Mouse (Mus musculus): Measurements from ENCODE around the gene Sncb. TPM values are rescaled to one million over a fixed set of nuclear protein-coding genes. Genes with fewer than 3 reads are reported as not detected.
"Not testable (repeated sequence)": the region's sequence is repeated elsewhere in the genome, so short reads cannot be mapped to it uniquely, and the experiment has no call there.

The Sncb gene
- polyA plus RNA-seq, 1 experiment = 851 TPM

DNA sequence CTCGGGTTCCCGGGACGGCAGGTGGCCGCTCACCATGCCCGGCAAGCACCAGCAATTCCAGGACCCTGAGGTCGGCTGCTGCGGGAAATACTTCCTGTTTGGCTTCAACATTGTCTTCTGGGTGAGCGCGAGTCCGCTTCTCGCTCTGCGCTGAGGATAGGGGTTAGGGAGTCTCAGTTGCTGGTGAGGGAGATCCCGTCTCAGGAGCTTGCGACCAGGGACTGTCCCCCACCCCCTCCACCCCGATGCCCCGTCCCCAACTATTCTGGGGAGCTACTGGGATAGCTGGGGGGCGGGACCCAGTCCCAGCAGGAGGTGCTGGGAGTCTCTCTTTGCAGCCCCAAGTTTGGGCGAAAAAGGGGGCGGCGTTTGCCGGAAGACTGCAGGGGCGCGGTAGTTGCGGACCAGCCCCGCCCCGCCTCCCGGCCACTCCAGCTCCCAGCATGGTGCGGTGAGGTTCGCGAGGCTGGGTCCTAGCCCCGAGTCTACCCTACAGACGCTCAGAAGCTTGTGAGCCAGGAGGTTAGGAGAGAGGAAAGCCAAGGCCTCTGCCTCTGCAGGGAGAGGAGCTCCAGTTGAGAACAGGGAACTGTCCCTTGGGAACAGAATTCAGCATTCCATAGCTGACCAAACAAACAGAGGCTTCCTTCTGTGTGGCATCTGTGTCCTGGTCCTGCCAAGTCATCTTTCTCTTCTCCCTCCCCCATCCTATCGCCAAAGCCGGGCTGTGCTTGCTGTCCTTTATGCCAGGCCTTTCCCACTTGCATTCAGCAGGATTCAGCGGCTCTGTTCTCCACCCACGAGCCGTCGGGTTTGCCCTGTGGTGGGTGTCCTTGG is 23.4 kb upstream of the Sncb start:
- peak; percentile 83 to 86 for DNase-seq
- H3K4me3 ChIP-seq (replicated peaks; ENCODE audit: insufficient read depth, low read depth, low read length) = peak overlapping the region; percentile 88
- WGBS = 1% methylated on average over 38 of the region's 38 CpGs
- peak overlapping the region; percentile 92 for H3K27ac ChIP-seq (ENCODE audit: insufficient read depth, low read length)
- H3K4me1 ChIP-seq (ENCODE audit: control insufficient read depth, insufficient read depth, low read length) = peaks cover 8% of the 10 kb centered on the region
- H3K27me3 ChIP-seq (ENCODE audit: control insufficient read depth, insufficient read depth, low read length) = no peaks in the 10 kb centered on the region
- TF ChIP-seq POLR2A (IDR thresholded peaks at IDR 0.05; ENCODE audit: borderline replicate concordance, insufficient read depth, low read length) (peak; percentile 41; the same call in 1 of the 2 replicates), CTCF (IDR thresholded peaks at IDR 0.05; ENCODE audit: borderline replicate concordance, insufficient read depth, low read depth, low read length) (no peak)

DNA sequence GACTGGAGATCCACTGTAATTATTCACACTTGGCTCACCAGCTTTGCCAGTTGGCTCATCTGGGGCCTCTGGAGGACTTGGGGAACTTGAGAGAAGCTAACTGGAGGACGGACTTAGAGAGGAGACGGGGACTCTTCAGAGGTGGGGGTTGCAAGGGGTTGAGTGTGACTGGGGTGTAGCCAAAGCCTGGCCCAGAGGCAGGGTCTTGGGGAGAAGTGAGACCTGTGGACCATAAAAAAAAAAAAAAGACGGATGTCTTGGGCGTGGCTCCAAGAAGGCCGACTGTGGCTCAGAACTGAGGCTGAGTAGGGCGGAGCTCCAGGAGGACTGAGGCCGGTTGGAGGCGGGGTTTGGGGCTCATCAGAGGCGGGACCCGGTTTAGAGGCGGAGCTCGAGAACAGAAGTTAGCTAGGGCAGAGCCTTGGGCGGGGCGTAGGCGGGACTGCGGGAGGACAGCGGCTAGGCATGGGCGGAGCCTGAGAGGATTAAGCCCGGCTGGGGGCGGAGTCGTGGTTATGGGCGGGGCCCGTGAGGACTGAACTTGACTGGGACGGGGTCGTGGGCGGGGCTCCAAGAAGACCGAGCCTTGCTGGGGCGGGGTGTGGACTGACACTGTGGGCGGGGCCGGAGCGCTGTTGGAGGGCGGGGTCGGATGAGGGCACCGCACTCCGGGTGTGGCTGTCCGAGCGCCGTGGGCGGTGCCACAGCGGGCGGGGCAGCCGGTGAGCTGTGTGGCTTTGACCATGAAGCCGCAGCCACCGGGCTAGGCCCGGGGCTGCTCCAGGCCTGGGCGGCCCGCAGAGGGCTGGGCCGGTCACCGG is 22.6 kb upstream of the Sncb start, which contains the start of gene Tspan17:
Gene Tspan17 (plus strand): TSS at position 638 of the 821 bp plus-strand sequence.
- Histone ChIP-seq H3K4me1 (ENCODE audit: control insufficient read depth, insufficient read depth, low read length) (peaks cover 5% of the 10 kb centered on the region), H3K27ac (ENCODE audit: insufficient read depth, low read length) (peak within 1 kb of the TSS; percentile 92), H3K4me3 (replicated peaks; ENCODE audit: insufficient read depth, low read depth, low read length) (peak within 1 kb of the TSS; percentile 88), H3K27me3 (ENCODE audit: control insufficient read depth, insufficient read depth, low read length) (no peaks in the 10 kb centered on the region)
- DNase-seq = peak; percentile 97 to 98
- no peak for TF ChIP-seq CTCF (IDR thresholded peaks at IDR 0.05; ENCODE audit: borderline replicate concordance, insufficient read depth, low read depth, low read length)
- TF ChIP-seq POLR2A (IDR thresholded peaks at IDR 0.05; ENCODE audit: borderline replicate concordance, insufficient read depth, low read length) = peak; percentile 41; the same call in 1 of the 2 replicates
- WGBS = 2% methylated on average over 48 of the region's 49 CpGs

DNA sequence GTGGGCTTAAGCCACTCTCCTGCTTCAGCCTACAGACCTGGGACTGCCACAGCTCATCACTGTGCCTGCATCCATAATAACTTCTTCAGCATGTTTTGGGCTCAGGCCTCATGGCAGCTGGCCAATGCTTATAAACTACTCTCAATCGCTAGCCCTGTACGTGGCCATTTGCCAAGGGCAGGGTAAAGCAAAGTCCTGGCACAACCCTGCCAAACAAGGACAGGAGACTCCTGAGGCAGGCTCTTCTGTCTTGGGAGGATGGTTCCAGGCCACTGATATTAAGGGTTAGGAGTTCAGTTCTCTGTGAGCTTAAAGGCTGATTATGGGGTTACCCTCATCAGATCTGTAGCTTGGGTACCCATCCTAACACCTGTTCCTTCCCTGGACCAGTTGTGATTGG is 21.2 kb upstream of the Sncb start:
- WGBS = 6% methylated on average over 2 of the region's 2 CpGs
- H3K27me3 ChIP-seq (ENCODE audit: control insufficient read depth, insufficient read depth, low read length); H3K27ac ChIP-seq (ENCODE audit: insufficient read depth, low read length); H3K4me1 ChIP-seq (ENCODE audit: control insufficient read depth, insufficient read depth, low read length); H3K4me3 ChIP-seq (replicated peaks; ENCODE audit: insufficient read depth, low read depth, low read length); DNase-seq: not testable (repeated sequence)

DNA sequence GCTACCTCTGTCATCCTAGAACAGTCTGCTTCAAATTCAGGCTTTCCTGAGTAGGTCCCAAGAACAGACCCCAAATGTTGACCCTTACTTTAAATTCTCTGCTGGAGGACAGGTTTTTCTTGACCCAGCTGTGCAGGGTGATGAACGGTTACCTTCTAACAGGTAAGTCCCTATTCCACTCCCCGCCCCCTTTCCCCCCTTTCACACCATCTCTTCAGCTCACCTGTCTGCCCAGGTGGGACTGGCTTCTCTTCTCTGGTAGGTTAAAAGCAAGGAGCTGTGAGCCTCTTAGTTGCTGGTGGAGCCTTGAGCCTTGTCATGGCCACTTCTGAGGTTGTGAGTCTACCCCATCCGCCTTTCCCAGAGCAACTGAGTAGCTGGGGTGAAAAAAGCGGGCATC is 17.3 kb upstream of the Sncb start, which contains the start of gene Eif4e1b:
Gene Eif4e1b (plus strand): TSS at position 301 of the 400 bp plus-strand sequence.
- Histone ChIP-seq H3K4me3 (replicated peaks; ENCODE audit: insufficient read depth, low read depth, low read length) (no peak within 1 kb of the TSS), H3K4me1 (ENCODE audit: control insufficient read depth, insufficient read depth, low read length) (peaks cover 13% of the 10 kb centered on the region), H3K27me3 (ENCODE audit: control insufficient read depth, insufficient read depth, low read length) (no peaks in the 10 kb centered on the region), H3K27ac (ENCODE audit: insufficient read depth, low read length) (no peak within 1 kb of the TSS)
- 94% methylated on average over 4 of the region's 4 CpGs for WGBS
- DNase-seq = no peak
- no peak for TF ChIP-seq POLR2A (IDR thresholded peaks at IDR 0.05; ENCODE audit: borderline replicate concordance, insufficient read depth, low read length)
- TF ChIP-seq CTCF (IDR thresholded peaks at IDR 0.05; ENCODE audit: borderline replicate concordance, insufficient read depth, low read depth, low read length) = no peak

DNA sequence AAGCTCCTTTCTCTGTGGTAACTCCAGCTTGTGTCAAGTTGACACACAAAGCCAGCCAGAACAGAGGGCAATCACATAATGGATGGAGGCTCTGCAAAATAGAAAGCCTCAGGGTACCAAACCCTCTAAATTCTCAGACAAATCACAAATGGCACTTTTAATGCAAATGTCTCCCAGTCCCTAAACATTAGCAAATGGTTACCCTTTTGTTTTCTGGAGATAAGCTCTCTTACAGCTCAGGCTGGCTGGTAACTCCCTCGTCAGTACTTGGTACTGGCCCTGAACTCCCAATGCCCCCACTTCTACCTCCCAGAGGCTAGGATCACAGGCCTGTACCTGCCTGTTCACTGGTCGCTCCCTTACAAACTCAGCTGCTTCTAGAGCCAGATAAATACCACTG is 16.8 kb upstream of the Sncb start:
- no peak overlapping the region for H3K27ac ChIP-seq (ENCODE audit: insufficient read depth, low read length)
- no peak overlapping the region for H3K4me3 ChIP-seq (replicated peaks; ENCODE audit: insufficient read depth, low read depth, low read length)
- H3K4me1 ChIP-seq (ENCODE audit: control insufficient read depth, insufficient read depth, low read length) = peaks cover 13% of the 10 kb centered on the region
- 85% methylated on average over 2 of the region's 2 CpGs for WGBS
- no peaks in the 10 kb centered on the region for H3K27me3 ChIP-seq (ENCODE audit: control insufficient read depth, insufficient read depth, low read length)
- DNase-seq = no peak
- no peak for TF ChIP-seq POLR2A (IDR thresholded peaks at IDR 0.05; ENCODE audit: borderline replicate concordance, insufficient read depth, low read length)
- TF ChIP-seq CTCF (IDR thresholded peaks at IDR 0.05; ENCODE audit: borderline replicate concordance, insufficient read depth, low read depth, low read length) = no peak

DNA sequence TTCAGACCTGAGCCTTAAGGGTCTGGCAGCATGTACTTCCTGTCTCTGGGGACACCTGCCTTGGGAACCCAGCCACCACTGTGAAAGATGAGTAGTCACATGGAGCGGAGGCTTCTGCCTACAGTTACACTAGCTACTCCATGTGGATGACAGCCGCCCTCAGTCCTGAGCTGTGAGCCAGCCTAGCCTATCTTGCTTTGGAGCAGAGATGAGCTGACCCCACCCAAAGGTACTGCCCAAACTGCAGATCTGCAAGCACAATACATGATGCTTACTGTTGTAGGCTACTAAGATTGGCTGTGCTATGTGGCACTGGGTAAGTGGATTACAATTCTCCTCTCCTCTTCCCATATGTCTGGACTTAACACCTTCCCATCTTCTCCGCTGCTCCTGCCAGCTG is 14.7 kb upstream of the Sncb start:
- 42% methylated on average over 3 of the region's 3 CpGs for WGBS
- peak overlapping the region; percentile 6; the same call in 1 of the 2 replicates for H3K27ac ChIP-seq (ENCODE audit: insufficient read depth, low read length)
- H3K27me3 ChIP-seq (ENCODE audit: control insufficient read depth, insufficient read depth, low read length) = no peaks in the 10 kb centered on the region
- no peak overlapping the region for H3K4me3 ChIP-seq (replicated peaks; ENCODE audit: insufficient read depth, low read depth, low read length)
- DNase-seq = no peak
- peaks cover 13% of the 10 kb centered on the region for H3K4me1 ChIP-seq (ENCODE audit: control insufficient read depth, insufficient read depth, low read length)
- TF ChIP-seq POLR2A (IDR thresholded peaks at IDR 0.05; ENCODE audit: borderline replicate concordance, insufficient read depth, low read length) (no peak), CTCF (IDR thresholded peaks at IDR 0.05; ENCODE audit: borderline replicate concordance, insufficient read depth, low read depth, low read length) (no peak)

DNA sequence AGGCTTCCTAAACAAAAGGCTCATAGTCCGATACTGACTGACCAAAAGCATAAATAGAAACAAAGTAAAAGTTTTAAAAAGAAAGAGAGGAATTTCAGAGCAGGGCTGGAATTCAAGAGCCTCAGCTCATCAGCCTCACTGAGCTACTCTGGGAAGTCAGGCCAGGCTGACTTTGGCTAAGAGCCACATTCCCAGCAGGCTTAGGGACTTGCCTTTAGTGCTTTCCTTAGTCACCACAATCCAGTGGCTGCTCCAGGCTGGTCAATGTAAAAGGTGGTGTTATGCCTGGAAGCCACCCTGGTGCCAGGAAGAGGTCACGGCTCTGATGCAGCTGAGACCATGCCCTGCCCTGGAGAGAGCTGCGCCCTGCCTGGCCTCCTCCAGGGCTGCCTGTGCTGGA is 14.2 kb upstream of the Sncb start:
- no peak for TF ChIP-seq CTCF (IDR thresholded peaks at IDR 0.05; ENCODE audit: borderline replicate concordance, insufficient read depth, low read depth, low read length)
- no peak for TF ChIP-seq POLR2A (IDR thresholded peaks at IDR 0.05; ENCODE audit: borderline replicate concordance, insufficient read depth, low read length)
- peak overlapping the region; percentile 6; the same call in 1 of the 2 replicates for H3K27ac ChIP-seq (ENCODE audit: insufficient read depth, low read length)
- peaks cover 13% of the 10 kb centered on the region for H3K4me1 ChIP-seq (ENCODE audit: control insufficient read depth, insufficient read depth, low read length)
- no peaks in the 10 kb centered on the region for H3K27me3 ChIP-seq (ENCODE audit: control insufficient read depth, insufficient read depth, low read length)
- peak; percentile 81 to 85 for DNase-seq
- 32% methylated on average over 3 of the region's 3 CpGs for WGBS
- H3K4me3 ChIP-seq (replicated peaks; ENCODE audit: insufficient read depth, low read depth, low read length) = no peak overlapping the region
